Mouse (Mus musculus) stomach, postnatal 0 days (tissue): ENCODE data around the gene Gal3st2b.
"Not testable (repeated sequence)": the region's sequence is repeated elsewhere in the genome, so short reads cannot be mapped to it uniquely, and the experiment has no call there.

Experiments
- CTCF ChIP-seq: IDR thresholded peaks from 2 replicates; pipeline ENCODE4 v1.5.1; 2016; ENCODE audit warnings: antibody characterized with exemption, low read depth, mild to moderate bottlenecking, moderate library complexity
- EP300 ChIP-seq: optimal IDR thresholded peaks from 2 replicates; pipeline ENCODE3; 2016; ENCODE audit warnings: antibody characterized with exemption

DNA sequence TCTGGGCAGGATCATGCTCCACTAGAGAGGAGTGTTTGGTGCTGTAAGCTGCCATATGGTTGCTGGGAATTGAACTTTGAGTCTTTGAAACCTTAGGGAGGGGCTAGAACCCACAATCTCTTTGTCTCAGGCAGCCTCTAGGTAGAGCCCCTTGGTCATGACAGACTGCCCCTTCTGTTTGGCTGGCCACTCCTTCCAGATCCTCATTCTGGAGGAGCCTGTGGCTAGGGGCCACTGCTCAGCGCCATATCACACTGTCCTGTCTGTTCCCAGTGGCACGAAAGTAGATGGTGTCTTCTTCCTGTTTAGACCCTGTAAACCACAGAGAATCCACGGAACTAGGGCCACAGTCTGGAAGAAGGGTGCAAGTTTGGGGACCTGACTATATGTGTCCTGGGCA lies 4.5 kb downstream of the Gal3st2b start:
- not testable (repeated sequence) for TF ChIP-seq CTCF, EP300
